Mouse (Mus musculus): ENCODE data around the gene Gm10234. TPM values are rescaled to one million over a fixed set of nuclear protein-coding genes. Genes with fewer than 3 reads are reported as not detected.

The Gm10234 gene
- polyA plus RNA-seq, 1 experiment, result not detected

DNA sequence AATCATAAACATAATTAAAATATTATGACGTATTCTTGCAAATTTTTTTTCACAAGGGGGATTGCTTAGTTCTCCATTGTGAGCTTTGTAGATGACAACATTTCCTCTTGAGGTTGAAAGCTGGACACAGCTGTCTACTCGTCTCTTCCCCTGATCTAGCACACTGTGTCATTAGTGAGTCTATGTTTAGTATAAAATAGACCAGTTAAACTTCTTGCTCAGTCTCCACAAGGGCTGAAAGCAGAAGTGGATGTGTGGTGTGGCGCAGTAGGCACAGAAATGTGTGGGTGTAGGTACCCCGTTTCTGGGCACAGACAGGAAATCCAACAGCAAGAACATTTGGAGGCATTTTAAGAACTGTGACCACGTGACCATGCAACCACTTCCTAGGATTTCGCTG lies 12.9 kb downstream of the Gm10234 start:
- TF ChIP-seq MYOG (IDR thresholded peaks at IDR 0.05; ENCODE audit: control insufficient read depth, extremely low read depth, insufficient read length), result no peak
- TF ChIP-seq MAX (IDR thresholded peaks at IDR 0.05), result no peak
- no peak for TF ChIP-seq CTCF (IDR thresholded peaks at IDR 0.05; ENCODE audit: control insufficient read depth, insufficient read depth, insufficient read length)
- no peak for TF ChIP-seq CEBPB (IDR thresholded peaks at IDR 0.05; ENCODE audit: low read depth)
- no peak for TF ChIP-seq MYOD1 (IDR thresholded peaks at IDR 0.05; ENCODE audit: control insufficient read depth, insufficient read length, low read depth)
- TF ChIP-seq FOSL1 (IDR thresholded peaks at IDR 0.05; ENCODE audit: insufficient read depth, low read length, poor library complexity, severe bottlenecking), result no peak
- TF ChIP-seq USF1 (IDR thresholded peaks at IDR 0.05; ENCODE audit: low read depth), result no peak
- H3K79me2 ChIP-seq (ENCODE audit: control insufficient read depth, insufficient read depth), result no peaks in the 10 kb centered on the region
- H3K79me3 ChIP-seq (ENCODE audit: low read depth), result no peaks in the 10 kb centered on the region
- no peaks in the 10 kb centered on the region for H3K36me3 ChIP-seq (ENCODE audit: control insufficient read depth, insufficient read depth)
- H3K27me3 ChIP-seq (ENCODE audit: control insufficient read depth, insufficient read depth, insufficient read length), result no peaks in the 10 kb centered on the region
- H3ac ChIP-seq (ENCODE audit: control insufficient read depth, insufficient read length, low read depth), result no peak overlapping the region
- no peak overlapping the region for H3K4me3 ChIP-seq (ENCODE audit: insufficient read depth, poor library complexity, severe bottlenecking)

DNA sequence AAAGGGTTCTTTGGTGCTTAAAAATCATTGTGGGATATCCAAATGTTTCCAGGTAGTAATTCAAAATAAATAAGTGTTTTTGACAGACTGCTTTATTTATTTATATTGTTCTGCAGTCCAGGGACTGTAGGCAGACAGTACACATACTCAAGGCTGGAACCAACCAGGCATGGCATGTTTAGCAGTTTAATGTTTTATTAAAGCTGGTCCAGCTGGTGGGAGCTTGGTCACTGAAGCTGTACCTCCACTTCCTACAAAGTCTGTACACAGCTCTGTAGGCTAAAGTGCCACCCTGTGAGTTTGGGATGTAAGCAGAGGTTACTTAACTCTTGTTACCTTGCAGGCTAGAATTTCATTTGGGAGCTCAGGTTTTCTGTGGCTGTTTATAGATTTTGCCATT lies 27.5 kb downstream of the Gm10234 start:
- Histone ChIP-seq H3K36me3 (ENCODE audit: control insufficient read depth, insufficient read depth) (no peaks in the 10 kb centered on the region), H3K79me3 (ENCODE audit: low read depth) (no peaks in the 10 kb centered on the region), H3K79me2 (ENCODE audit: control insufficient read depth, insufficient read depth) (no peaks in the 10 kb centered on the region), H3ac (ENCODE audit: control insufficient read depth, insufficient read length, low read depth) (no peak overlapping the region), H3K4me3 (ENCODE audit: insufficient read depth, poor library complexity, severe bottlenecking) (no peak overlapping the region), H3K27me3 (ENCODE audit: control insufficient read depth, insufficient read depth, insufficient read length) (no peaks in the 10 kb centered on the region)
- TF ChIP-seq FOSL1 (IDR thresholded peaks at IDR 0.05; ENCODE audit: insufficient read depth, low read length, poor library complexity, severe bottlenecking) (no peak), MAX (IDR thresholded peaks at IDR 0.05) (no peak), CTCF (IDR thresholded peaks at IDR 0.05; ENCODE audit: control insufficient read depth, insufficient read depth, insufficient read length) (no peak), CEBPB (IDR thresholded peaks at IDR 0.05; ENCODE audit: low read depth) (no peak), MYOD1 (IDR thresholded peaks at IDR 0.05; ENCODE audit: control insufficient read depth, insufficient read length, low read depth) (no peak), MYOG (IDR thresholded peaks at IDR 0.05; ENCODE audit: control insufficient read depth, extremely low read depth, insufficient read length) (no peak), USF1 (IDR thresholded peaks at IDR 0.05; ENCODE audit: low read depth) (no peak)

DNA sequence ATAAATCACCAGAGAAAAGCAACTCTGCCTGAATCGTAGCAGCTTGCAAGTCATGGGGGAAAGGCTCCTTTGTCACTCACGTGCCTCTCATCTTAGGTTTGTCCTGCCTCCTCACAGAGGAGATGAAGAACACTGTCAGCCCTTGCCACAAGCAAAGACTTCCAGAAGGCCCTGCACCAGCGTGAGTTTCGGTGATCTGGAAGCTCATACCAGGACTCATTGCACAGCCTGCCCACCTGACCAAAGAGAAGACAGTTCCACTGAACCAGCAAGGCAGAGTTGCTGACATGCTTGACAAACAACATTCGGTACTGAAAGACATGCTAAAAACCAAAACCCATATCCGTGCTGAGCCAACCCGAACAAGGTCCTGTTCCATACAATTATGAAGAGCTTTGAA lies 31.1 kb downstream of the Gm10234 start:
- H3K79me2 ChIP-seq (ENCODE audit: control insufficient read depth, insufficient read depth), result no peaks in the 10 kb centered on the region
- H3K79me3 ChIP-seq (ENCODE audit: low read depth), result no peaks in the 10 kb centered on the region
- no peak overlapping the region for H3K4me3 ChIP-seq (ENCODE audit: insufficient read depth, poor library complexity, severe bottlenecking)
- no peaks in the 10 kb centered on the region for H3K27me3 ChIP-seq (ENCODE audit: control insufficient read depth, insufficient read depth, insufficient read length)
- H3K36me3 ChIP-seq (ENCODE audit: control insufficient read depth, insufficient read depth), result no peaks in the 10 kb centered on the region
- TF ChIP-seq MAX (IDR thresholded peaks at IDR 0.05), result no peak
- TF ChIP-seq USF1 (IDR thresholded peaks at IDR 0.05; ENCODE audit: low read depth), result no peak
- TF ChIP-seq MYOD1 (IDR thresholded peaks at IDR 0.05; ENCODE audit: control insufficient read depth, insufficient read length, low read depth), result no peak
- no peak for TF ChIP-seq MYOG (IDR thresholded peaks at IDR 0.05; ENCODE audit: control insufficient read depth, extremely low read depth, insufficient read length)
- no peak for TF ChIP-seq FOSL1 (IDR thresholded peaks at IDR 0.05; ENCODE audit: insufficient read depth, low read length, poor library complexity, severe bottlenecking)
- TF ChIP-seq CEBPB (IDR thresholded peaks at IDR 0.05; ENCODE audit: low read depth), result no peak
- TF ChIP-seq CTCF (IDR thresholded peaks at IDR 0.05; ENCODE audit: control insufficient read depth, insufficient read depth, insufficient read length), result no peak
- H3ac ChIP-seq (ENCODE audit: control insufficient read depth, insufficient read length, low read depth), result no peak overlapping the region

DNA sequence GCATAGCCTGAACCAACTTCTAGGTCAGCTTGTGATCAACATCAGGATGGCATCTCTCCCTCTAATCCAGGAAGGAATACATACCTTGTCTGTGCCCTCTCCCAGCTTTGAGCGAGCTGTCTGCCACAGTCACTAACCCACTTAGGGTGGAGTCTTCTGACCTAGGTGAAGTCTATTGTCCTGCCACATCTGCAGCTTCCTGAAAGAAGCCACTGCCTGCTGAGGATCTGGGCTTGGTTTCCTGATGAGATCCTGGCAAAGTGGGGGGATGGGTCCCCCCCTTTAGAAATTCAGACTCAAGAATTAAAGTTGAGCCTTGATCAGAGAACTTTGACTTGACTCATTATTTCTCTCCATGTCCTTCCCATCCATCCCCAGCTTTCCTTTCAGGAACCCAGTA lies 32.0 kb downstream of the Gm10234 start:
- H3K36me3 ChIP-seq (ENCODE audit: control insufficient read depth, insufficient read depth), result no peaks in the 10 kb centered on the region
- no peaks in the 10 kb centered on the region for H3K27me3 ChIP-seq (ENCODE audit: control insufficient read depth, insufficient read depth, insufficient read length)
- H3K79me2 ChIP-seq (ENCODE audit: control insufficient read depth, insufficient read depth), result no peaks in the 10 kb centered on the region
- no peaks in the 10 kb centered on the region for H3K79me3 ChIP-seq (ENCODE audit: low read depth)
- H3K4me3 ChIP-seq (ENCODE audit: insufficient read depth, poor library complexity, severe bottlenecking), result no peak overlapping the region
- TF ChIP-seq MYOD1 (IDR thresholded peaks at IDR 0.05; ENCODE audit: control insufficient read depth, insufficient read length, low read depth) (no peak), MAX (IDR thresholded peaks at IDR 0.05) (no peak), USF1 (IDR thresholded peaks at IDR 0.05; ENCODE audit: low read depth) (no peak), CTCF (IDR thresholded peaks at IDR 0.05; ENCODE audit: control insufficient read depth, insufficient read depth, insufficient read length) (no peak), CEBPB (IDR thresholded peaks at IDR 0.05; ENCODE audit: low read depth) (no peak), FOSL1 (IDR thresholded peaks at IDR 0.05; ENCODE audit: insufficient read depth, low read length, poor library complexity, severe bottlenecking) (no peak), MYOG (IDR thresholded peaks at IDR 0.05; ENCODE audit: control insufficient read depth, extremely low read depth, insufficient read length) (no peak)
- H3ac ChIP-seq (ENCODE audit: control insufficient read depth, insufficient read length, low read depth), result no peak overlapping the region

DNA sequence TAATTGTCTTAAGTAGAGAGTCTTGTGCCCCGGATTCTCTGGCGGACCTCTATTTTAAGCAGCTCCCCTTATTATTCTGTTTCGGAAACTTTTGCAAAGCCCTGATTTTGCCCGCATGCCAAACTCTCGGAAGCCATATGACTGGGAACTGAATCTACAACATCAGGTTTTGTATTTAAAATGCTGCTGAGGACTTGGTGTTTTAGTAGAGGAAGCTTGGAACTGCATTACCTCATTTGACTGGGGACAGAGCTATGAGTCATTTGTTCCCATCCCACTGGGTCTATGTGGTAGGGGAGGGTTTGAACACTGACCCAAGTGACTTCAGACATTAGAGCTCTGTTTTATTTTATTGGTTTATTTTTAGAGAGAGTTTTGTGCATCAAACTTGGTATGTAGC lies 38.2 kb downstream of the Gm10234 start:
- H3K79me2 ChIP-seq (ENCODE audit: control insufficient read depth, insufficient read depth), result no peaks in the 10 kb centered on the region
- no peak overlapping the region for H3K4me3 ChIP-seq (ENCODE audit: insufficient read depth, poor library complexity, severe bottlenecking)
- TF ChIP-seq MYOD1 (IDR thresholded peaks at IDR 0.05; ENCODE audit: control insufficient read depth, insufficient read length, low read depth) (no peak), USF1 (IDR thresholded peaks at IDR 0.05; ENCODE audit: low read depth) (no peak), FOSL1 (IDR thresholded peaks at IDR 0.05; ENCODE audit: insufficient read depth, low read length, poor library complexity, severe bottlenecking) (no peak), CTCF (IDR thresholded peaks at IDR 0.05; ENCODE audit: control insufficient read depth, insufficient read depth, insufficient read length) (no peak), MYOG (IDR thresholded peaks at IDR 0.05; ENCODE audit: control insufficient read depth, extremely low read depth, insufficient read length) (no peak), CEBPB (IDR thresholded peaks at IDR 0.05; ENCODE audit: low read depth) (no peak), MAX (IDR thresholded peaks at IDR 0.05) (no peak)
- no peaks in the 10 kb centered on the region for H3K79me3 ChIP-seq (ENCODE audit: low read depth)
- H3K36me3 ChIP-seq (ENCODE audit: control insufficient read depth, insufficient read depth), result no peaks in the 10 kb centered on the region
- no peaks in the 10 kb centered on the region for H3K27me3 ChIP-seq (ENCODE audit: control insufficient read depth, insufficient read depth, insufficient read length)
- H3ac ChIP-seq (ENCODE audit: control insufficient read depth, insufficient read length, low read depth), result no peak overlapping the region

DNA sequence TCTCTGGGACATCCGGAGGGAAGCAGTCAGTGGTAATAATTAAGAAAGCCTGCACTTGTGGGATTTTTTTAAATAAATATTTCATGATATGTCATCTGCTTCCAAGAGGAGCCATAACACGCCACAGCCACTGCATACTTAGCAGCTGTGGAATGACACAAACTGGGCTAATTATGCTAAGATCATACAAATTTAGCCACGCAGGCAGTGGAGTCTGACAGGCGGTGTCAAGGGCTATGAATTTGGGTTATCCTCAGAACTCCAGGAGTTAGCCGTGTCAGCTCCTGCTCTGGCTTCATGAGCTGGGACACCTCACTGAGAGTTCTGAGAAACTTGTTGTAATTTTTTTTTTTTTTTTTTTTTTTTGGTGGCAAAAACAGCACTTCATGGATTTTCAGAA lies 40.8 kb downstream of the Gm10234 start:
- no peak for TF ChIP-seq CEBPB (IDR thresholded peaks at IDR 0.05; ENCODE audit: low read depth)
- TF ChIP-seq FOSL1 (IDR thresholded peaks at IDR 0.05; ENCODE audit: insufficient read depth, low read length, poor library complexity, severe bottlenecking), result no peak
- TF ChIP-seq CTCF (IDR thresholded peaks at IDR 0.05; ENCODE audit: control insufficient read depth, insufficient read depth, insufficient read length), result no peak
- TF ChIP-seq MYOD1 (IDR thresholded peaks at IDR 0.05; ENCODE audit: control insufficient read depth, insufficient read length, low read depth), result no peak
- no peak for TF ChIP-seq MAX (IDR thresholded peaks at IDR 0.05)
- TF ChIP-seq USF1 (IDR thresholded peaks at IDR 0.05; ENCODE audit: low read depth), result no peak
- no peak for TF ChIP-seq MYOG (IDR thresholded peaks at IDR 0.05; ENCODE audit: control insufficient read depth, extremely low read depth, insufficient read length)
- no peak overlapping the region for H3ac ChIP-seq (ENCODE audit: control insufficient read depth, insufficient read length, low read depth)
- no peaks in the 10 kb centered on the region for H3K36me3 ChIP-seq (ENCODE audit: control insufficient read depth, insufficient read depth)
- H3K4me3 ChIP-seq (ENCODE audit: insufficient read depth, poor library complexity, severe bottlenecking), result no peak overlapping the region
- H3K27me3 ChIP-seq (ENCODE audit: control insufficient read depth, insufficient read depth, insufficient read length), result no peaks in the 10 kb centered on the region
- H3K79me3 ChIP-seq (ENCODE audit: low read depth), result no peaks in the 10 kb centered on the region
- no peaks in the 10 kb centered on the region for H3K79me2 ChIP-seq (ENCODE audit: control insufficient read depth, insufficient read depth)
